Comparison of ENCODE assay signal across 22 mouse cellular contexts in genomic region chr5:146292896-146293680, GRCm38 (mm10).
DNase-seq lines count a peak whose midpoint lies in the region; ATAC-seq and TF ChIP-seq lines count a peak whose summit lies in the region.
"Had no signal": no experiment of that assay in that cellular context is flagged by ENCODE, and none has a peak within 500 bp of the region (broad histone marks: within the 10 kb centered on the region; RNA-seq: fewer than 3 reads in every experiment).

No protein-coding gene starts in this region.

- no peaks in the 10 kb centered on the region for H3K9me3 ChIP-seq in intestine, postnatal 0 days (ENCODE audit: control insufficient read depth)
- H3K9me3 ChIP-seq in intestine, embryonic 15.5 days: no peaks in the 10 kb centered on the region
- no peaks in the 10 kb centered on the region for H3K9me3 ChIP-seq in lung, embryonic 16.5 days (ENCODE audit: control insufficient read depth, low read length)
- H3K9me3 ChIP-seq in liver, postnatal 0 days (ENCODE audit: low read length): no peaks in the 10 kb centered on the region
- no peaks in the 10 kb centered on the region for H3K9me3 ChIP-seq in forebrain, embryonic 15.5 days
- H3K9me3 ChIP-seq: hindbrain, embryonic 10.5 days; limb, embryonic 15.5 days had no signal

- ATAC-seq in intestine, postnatal 0 days: 0 out of 2 replicates have a peak, but pooled peaks have one; percentile 25
- no peak for ATAC-seq in intestine, embryonic 15.5 days
- ATAC-seq in lung, embryonic 16.5 days (ENCODE audit: low read depth): no peak
- no peak for ATAC-seq in liver, postnatal 0 days
- ATAC-seq in forebrain, embryonic 15.5 days (replicated peaks): no peak
- ATAC-seq: hindbrain, postnatal 0 days; Patski had no signal

- H3K27me3 ChIP-seq in intestine, postnatal 0 days (replicated peaks; ENCODE audit: control insufficient read depth, insufficient read depth, low read length): no peaks in the 10 kb centered on the region
- no peaks in the 10 kb centered on the region for H3K27me3 ChIP-seq in intestine, embryonic 15.5 days (replicated peaks)
- no peaks in the 10 kb centered on the region for H3K27me3 ChIP-seq in lung, embryonic 16.5 days (ENCODE audit: control insufficient read depth, insufficient read depth, low read depth, low read length)
- H3K27me3 ChIP-seq in liver, postnatal 0 days (ENCODE audit: insufficient read depth, low read length): no peaks in the 10 kb centered on the region
- H3K27me3 ChIP-seq in forebrain, embryonic 15.5 days: no peaks in the 10 kb centered on the region
- H3K27me3 ChIP-seq: limb, embryonic 15.5 days; Patski had no signal

- H3K4me2 ChIP-seq in intestine, postnatal 0 days (replicated peaks; ENCODE audit: low read depth): no peak overlapping the region
- no peak overlapping the region for H3K4me2 ChIP-seq in intestine, embryonic 15.5 days (replicated peaks)
- H3K4me2 ChIP-seq in lung, embryonic 16.5 days (ENCODE audit: low read depth, low read length): no peak overlapping the region
- no peak overlapping the region for H3K4me2 ChIP-seq in liver, postnatal 0 days (ENCODE audit: low read depth, low read length)
- H3K4me2 ChIP-seq in forebrain, embryonic 15.5 days (replicated peaks): no peak overlapping the region
- H3K4me2 ChIP-seq: limb, embryonic 15.5 days had no signal

- intact Hi-C loops in left cerebral cortex, postnatal 25 days (cut with DNase I): no loop called here

- TF ChIP-seq EP300 in liver, postnatal 0 days (IDR thresholded peaks at IDR 0.05; ENCODE audit: low read depth): no peak

- WGBS in intestine, postnatal 0 days: 70% methylated on average over 5 of the region's 5 CpGs
- 78% methylated on average over 5 of the region's 5 CpGs for WGBS in intestine, embryonic 15.5 days
- 53% methylated on average over 5 of the region's 5 CpGs for WGBS in lung, embryonic 16.5 days
- 76% methylated on average over 5 of the region's 5 CpGs for WGBS in liver, postnatal 0 days (ENCODE audit: insufficient replicate concordance)
- 91% methylated on average over 5 of the region's 5 CpGs for WGBS in forebrain, embryonic 15.5 days

- no peak for TF ChIP-seq CTCF in intestine, postnatal 0 days (IDR thresholded peaks at IDR 0.05; ENCODE audit: low read depth)
- no peak for TF ChIP-seq CTCF in liver, postnatal 0 days (IDR thresholded peaks at IDR 0.05; ENCODE audit: low read depth)

- H3K36me3 ChIP-seq in intestine, postnatal 0 days (ENCODE audit: control insufficient read depth, insufficient read depth): peaks cover 32% of the 10 kb centered on the region
- H3K36me3 ChIP-seq in intestine, embryonic 15.5 days: peaks cover 5% of the 10 kb centered on the region
- peaks cover 8% of the 10 kb centered on the region; the same call in 1 of the 2 replicates for H3K36me3 ChIP-seq in lung, embryonic 16.5 days (ENCODE audit: control insufficient read depth, insufficient read depth, low read length)
- H3K36me3 ChIP-seq in liver, postnatal 0 days (replicated peaks; ENCODE audit: insufficient read depth, low read length): peaks cover 26% of the 10 kb centered on the region
- H3K36me3 ChIP-seq in forebrain, embryonic 15.5 days: peaks cover 40% of the 10 kb centered on the region

- H3K4me3 ChIP-seq in intestine, postnatal 0 days (ENCODE audit: low read depth, low read length): no peak overlapping the region
- H3K4me3 ChIP-seq in intestine, embryonic 15.5 days (replicated peaks): no peak overlapping the region
- no peak overlapping the region for H3K4me3 ChIP-seq in lung, embryonic 16.5 days (ENCODE audit: low read length)
- no peak overlapping the region for H3K4me3 ChIP-seq in liver, postnatal 0 days (ENCODE audit: low read depth, low read length)
- no peak overlapping the region for H3K4me3 ChIP-seq in forebrain, embryonic 15.5 days
- H3K4me3 ChIP-seq: hindbrain, embryonic 10.5 days; limb, embryonic 15.5 days had no signal

- peak overlapping the region; percentile 35; the same call in 1 of the 2 replicates for H3K27ac ChIP-seq in intestine, postnatal 0 days (ENCODE audit: low read depth, low read length)
- no peak overlapping the region for H3K27ac ChIP-seq in intestine, embryonic 15.5 days
- peak overlapping the region; percentile 70 for H3K27ac ChIP-seq in lung, embryonic 16.5 days (ENCODE audit: low read length)
- peak overlapping the region; percentile 66 for H3K27ac ChIP-seq in liver, postnatal 0 days (ENCODE audit: low read depth)
- no peak overlapping the region for H3K27ac ChIP-seq in forebrain, embryonic 15.5 days (replicated peaks)
- H3K27ac ChIP-seq: hindbrain, embryonic 10.5 days; hindbrain, postnatal 0 days; kidney, postnatal 0 days; limb, embryonic 15.5 days had no signal

- H3K9ac ChIP-seq in intestine, postnatal 0 days (ENCODE audit: low read depth, low read length): no peak overlapping the region
- H3K9ac ChIP-seq in intestine, embryonic 15.5 days: no peak overlapping the region
- H3K9ac ChIP-seq in lung, embryonic 16.5 days (ENCODE audit: low read length): no peak overlapping the region
- no peak overlapping the region for H3K9ac ChIP-seq in liver, postnatal 0 days (replicated peaks)
- no peak overlapping the region for H3K9ac ChIP-seq in forebrain, embryonic 15.5 days (replicated peaks)
- H3K9ac ChIP-seq: limb, embryonic 15.5 days had no signal

- no peaks in the 10 kb centered on the region for H3K4me1 ChIP-seq in intestine, postnatal 0 days (replicated peaks; ENCODE audit: control insufficient read depth, insufficient read depth, low read length)
- no peaks in the 10 kb centered on the region for H3K4me1 ChIP-seq in intestine, embryonic 15.5 days (replicated peaks)
- H3K4me1 ChIP-seq in lung, embryonic 16.5 days (replicated peaks; ENCODE audit: control insufficient read depth, insufficient read depth, low read length): peaks cover 6% of the 10 kb centered on the region; the same call in 1 of the 2 replicates
- H3K4me1 ChIP-seq in liver, postnatal 0 days (ENCODE audit: insufficient read depth): peaks cover 16% of the 10 kb centered on the region
- H3K4me1 ChIP-seq in forebrain, embryonic 15.5 days: no peaks in the 10 kb centered on the region
- H3K4me1 ChIP-seq: hindbrain, embryonic 10.5 days; limb, embryonic 15.5 days had no signal

- no peak for DNase-seq in lung, postnatal 4 days
- DNase-seq in liver, postnatal 0 days: no peak
- no peak for DNase-seq in left cerebral cortex, postnatal 25 days (ENCODE audit: low spot score in 2 of 2)
- DNase-seq in right cerebral cortex, postnatal 4 days: no peak
- DNase-seq: adrenal gland, adult 2 months; cerebellum, adult 11-12 months; cerebellum, postnatal 14 days; gastrocnemius, postnatal 25 days; layer of hippocampus, adult 9-11 months; left cerebral cortex, postnatal 4 days; midbrain, embryonic 14.5 days; right cerebral cortex, postnatal 14 days; thymus, postnatal 14 days had no signal

Comparison
In these comparisons a context has a peak if more than half of its experiments do, and no peak if none do; other contexts are left out.
1. H3K27ac ChIP-seq: peak in intestine, postnatal 0 days (single experiment), lung, embryonic 16.5 days (single experiment) and liver, postnatal 0 days (single experiment); none in intestine, embryonic 15.5 days (single experiment) and forebrain, embryonic 15.5 days (single experiment).